Mouse (Mus musculus): ENCODE measurements at regions not wholly inside any gene's neighbourhood (a gene's known extent, or its start where the extent isn't known, plus 50 kb on each side); places are given as distances from the start of the nearest gene placed in this dataset.
A peak's percentile ranks its signal among the peaks of the same experiment; 100 is the strongest.
"Not testable (repeated sequence)": the region's sequence is repeated elsewhere in the genome, so short reads cannot be mapped to it uniquely, and the experiment has no call there.

GRCm38 (mm10) chr12:17992572-17992971, 301.9 kb downstream of the Hpcal1 start:
- Histone ChIP-seq H3K4me2 (peak overlapping the region; percentile 56), H3K9ac (peak overlapping the region; percentile 61), H3K27ac (peak overlapping the region; percentile 59; the same call in 1 of the 2 replicates), H3K4me3 (replicated peaks) (peak overlapping the region; percentile 64)
- H3K9me3 ChIP-seq; H3K27me3 ChIP-seq; H3K4me1 ChIP-seq; H3K36me3 ChIP-seq (replicated peaks): not testable (repeated sequence)
- ATAC-seq (ENCODE audit: low FRiP score), result peak; percentile 83
- under 1% methylated on average over 42 of the region's 44 CpGs for WGBS

GRCm38 (mm10) chr12:17993368-17993767, 302.7 kb downstream of the Hpcal1 start:
- ATAC-seq (ENCODE audit: low FRiP score); H3K27ac ChIP-seq; H3K9me3 ChIP-seq; H3K4me1 ChIP-seq; H3K27me3 ChIP-seq; H3K36me3 ChIP-seq (replicated peaks): not testable (repeated sequence)
- Histone ChIP-seq H3K4me2 (peak overlapping the region; percentile 56), H3K9ac (peak overlapping the region; percentile 61), H3K4me3 (replicated peaks) (peak overlapping the region; percentile 64)
- WGBS, result 11% methylated on average over 22 of the region's 22 CpGs

All from forebrain, embryonic 12.5 days (tissue).